In genomic region chr3:102063273-102064120, GRCm38 (mm10) we compare ENCODE assay signal across 12 mouse cellular contexts. TPM values are rescaled to one million over a fixed set of nuclear protein-coding genes. Genes with fewer than 3 reads are reported as not detected.
DNase-seq lines count a peak whose midpoint lies in the region; ATAC-seq and TF ChIP-seq lines count a peak whose summit lies in the region.
"Had no signal": no experiment of that assay in that cellular context is flagged by ENCODE, and none has a peak within 500 bp of the region (broad histone marks: within the 10 kb centered on the region; RNA-seq: fewer than 3 reads in every experiment).

No protein-coding gene starts in this region.

- no peaks in the 10 kb centered on the region for H3K36me3 ChIP-seq in hindbrain, embryonic 10.5 days
- no peaks in the 10 kb centered on the region for H3K36me3 ChIP-seq in hindbrain, postnatal 0 days (ENCODE audit: insufficient read depth, low read length)
- no peaks in the 10 kb centered on the region for H3K36me3 ChIP-seq in neural tube, embryonic 12.5 days
- H3K36me3 ChIP-seq in intestine, postnatal 0 days (ENCODE audit: control insufficient read depth, insufficient read depth) = no peaks in the 10 kb centered on the region
- H3K36me3 ChIP-seq in forebrain, embryonic 15.5 days = no peaks in the 10 kb centered on the region

- H3K9me3 ChIP-seq in hindbrain, embryonic 10.5 days = no peaks in the 10 kb centered on the region
- no peaks in the 10 kb centered on the region for H3K9me3 ChIP-seq in hindbrain, postnatal 0 days (ENCODE audit: low read length)
- no peaks in the 10 kb centered on the region for H3K9me3 ChIP-seq in neural tube, embryonic 12.5 days
- H3K9me3 ChIP-seq in intestine, postnatal 0 days (ENCODE audit: control insufficient read depth) = no peaks in the 10 kb centered on the region
- H3K9me3 ChIP-seq in forebrain, embryonic 15.5 days = no peaks in the 10 kb centered on the region

- peak overlapping the region; percentile 78 for H3K27ac ChIP-seq in hindbrain, embryonic 10.5 days
- H3K27ac ChIP-seq in hindbrain, postnatal 0 days = no peak overlapping the region
- 0 out of 2 replicates have a peak overlapping the region, but pooled peaks have one; percentile 8 for H3K27ac ChIP-seq in neural tube, embryonic 12.5 days
- H3K27ac ChIP-seq in intestine, postnatal 0 days (ENCODE audit: low read depth, low read length) = peak overlapping the region; percentile 37; the same call in 1 of the 2 replicates
- no peak overlapping the region for H3K27ac ChIP-seq in forebrain, embryonic 15.5 days (replicated peaks)
- H3K27ac ChIP-seq: gastrocnemius, adult 2 months had no signal

- no peak overlapping the region for H3K4me3 ChIP-seq in hindbrain, embryonic 10.5 days
- H3K4me3 ChIP-seq in hindbrain, postnatal 0 days (ENCODE audit: low read length) = no peak overlapping the region
- no peak overlapping the region for H3K4me3 ChIP-seq in neural tube, embryonic 12.5 days
- no peak overlapping the region for H3K4me3 ChIP-seq in intestine, postnatal 0 days (ENCODE audit: low read depth, low read length)
- H3K4me3 ChIP-seq in forebrain, embryonic 15.5 days = no peak overlapping the region
- H3K4me3 ChIP-seq: gastrocnemius, adult 2 months had no signal

- H3K4me1 ChIP-seq in hindbrain, embryonic 10.5 days (replicated peaks) = peaks cover 18% of the 10 kb centered on the region
- H3K4me1 ChIP-seq in hindbrain, postnatal 0 days (ENCODE audit: insufficient read depth, low read length) = no peaks in the 10 kb centered on the region
- H3K4me1 ChIP-seq in neural tube, embryonic 12.5 days = peaks cover 5% of the 10 kb centered on the region; the same call in 1 of the 2 replicates
- H3K4me1 ChIP-seq in intestine, postnatal 0 days (replicated peaks; ENCODE audit: control insufficient read depth, insufficient read depth, low read length) = no peaks in the 10 kb centered on the region
- 0 out of 2 replicates have a peak, but pooled peaks cover 4% of the 10 kb centered on the region for H3K4me1 ChIP-seq in forebrain, embryonic 15.5 days

- H3K4me2 ChIP-seq in hindbrain, postnatal 0 days (ENCODE audit: low read depth, low read length) = no peak overlapping the region
- no peak overlapping the region for H3K4me2 ChIP-seq in neural tube, embryonic 12.5 days (replicated peaks)
- H3K4me2 ChIP-seq in intestine, postnatal 0 days (replicated peaks; ENCODE audit: low read depth) = no peak overlapping the region
- no peak overlapping the region for H3K4me2 ChIP-seq in forebrain, embryonic 15.5 days (replicated peaks)

- no peaks in the 10 kb centered on the region for H3K27me3 ChIP-seq in hindbrain, embryonic 10.5 days (ENCODE audit: insufficient read depth, poor library complexity, severe bottlenecking)
- H3K27me3 ChIP-seq in hindbrain, postnatal 0 days (ENCODE audit: insufficient read depth, low read length) = no peaks in the 10 kb centered on the region
- no peaks in the 10 kb centered on the region for H3K27me3 ChIP-seq in neural tube, embryonic 12.5 days (replicated peaks)
- H3K27me3 ChIP-seq in intestine, postnatal 0 days (replicated peaks; ENCODE audit: control insufficient read depth, insufficient read depth, low read length) = no peaks in the 10 kb centered on the region
- no peaks in the 10 kb centered on the region for H3K27me3 ChIP-seq in forebrain, embryonic 15.5 days

- no peak overlapping the region for H3K9ac ChIP-seq in hindbrain, postnatal 0 days (replicated peaks; ENCODE audit: low read length)
- no peak overlapping the region for H3K9ac ChIP-seq in neural tube, embryonic 12.5 days
- H3K9ac ChIP-seq in intestine, postnatal 0 days (ENCODE audit: low read depth, low read length) = no peak overlapping the region
- no peak overlapping the region for H3K9ac ChIP-seq in forebrain, embryonic 15.5 days (replicated peaks)

- no peak for ATAC-seq in hindbrain, postnatal 0 days
- no peak for ATAC-seq in neural tube, embryonic 12.5 days (ENCODE audit: low FRiP score, low read depth)
- peak; percentile 88 for ATAC-seq in intestine, postnatal 0 days
- no peak for ATAC-seq in forebrain, embryonic 15.5 days (replicated peaks)

- no peak for DNase-seq in hindbrain, embryonic 10.5 days (ENCODE audit: low spot score)
- no peak for DNase-seq in hindbrain, postnatal 0 days (ENCODE audit: low spot score)
- DNase-seq in neural tube, embryonic 10.5 days (ENCODE audit: extremely low spot score, low spot score) = no peak
- peak; percentile 63 for DNase-seq in yolk sac, embryonic 10.5 days (ENCODE audit: low spot score)
- no peak for DNase-seq in spleen, postnatal 14 days (ENCODE audit: low spot score in 2 of 2)
- DNase-seq: adrenal gland, postnatal 36 days; cerebellum, adult 11 months; gastrocnemius, adult 2 months had no signal

- WGBS in hindbrain, embryonic 10.5 days = 67% methylated on average over 10 of the region's 10 CpGs
- 77% methylated on average over 10 of the region's 10 CpGs for WGBS in hindbrain, postnatal 0 days
- WGBS in neural tube, embryonic 12.5 days = 76% methylated on average over 10 of the region's 10 CpGs
- 36% methylated on average over 10 of the region's 10 CpGs for WGBS in intestine, postnatal 0 days
- 78% methylated on average over 10 of the region's 10 CpGs for WGBS in forebrain, embryonic 15.5 days

- TF ChIP-seq CTCF in hindbrain, postnatal 0 days (IDR thresholded peaks at IDR 0.05; ENCODE audit: low read depth) = no peak
- TF ChIP-seq CTCF in intestine, postnatal 0 days (IDR thresholded peaks at IDR 0.05; ENCODE audit: low read depth) = no peak

RNA-seq across cellular contexts. Expression of gene Casq2, which starts 22.7 kb away (rescaled TPM):
- 0.08 and 0.25 TPM in 2 replicates for polyA plus RNA-seq in hindbrain, embryonic 10.5 days (2016; fragmentation: Nextera tagmentation; extraction: Ambion mirVana)
- total RNA-seq in hindbrain, postnatal 0 days (2014; rRNA removed) = 1.4 and 2.0 TPM in 2 replicates
- 0.56 and 0.92 TPM in 2 replicates for polyA plus RNA-seq in hindbrain, postnatal 0 days (2015; fragmentation: Nextera tagmentation; extraction: Ambion mirVana)
- polyA plus RNA-seq in neural tube, embryonic 12.5 days (2016; fragmentation: Nextera tagmentation; extraction: Ambion mirVana) = 4.3 and 5.8 TPM in 2 replicates
- 5.7 and 5.9 TPM in 2 replicates for polyA plus RNA-seq in intestine, postnatal 0 days (2015; fragmentation: Nextera tagmentation; extraction: Ambion mirVana)
- polyA plus RNA-seq in forebrain, embryonic 15.5 days (2015; fragmentation: Nextera tagmentation; extraction: Ambion mirVana) = 0.13 and 0.19 TPM in 2 replicates
- polyA plus RNA-seq: liver, adult 2 months had no signal

RNA-seq across cellular contexts. Expression of gene Nhlh2, which starts 53.6 kb away (rescaled TPM):
- polyA plus RNA-seq in hindbrain, embryonic 10.5 days (2016; fragmentation: Nextera tagmentation; extraction: Ambion mirVana) = 64.1 and 152 TPM in 2 replicates
- total RNA-seq in hindbrain, postnatal 0 days (2014; rRNA removed) = 30.3 and 31.9 TPM in 2 replicates
- 25.1 and 28.2 TPM in 2 replicates for polyA plus RNA-seq in hindbrain, postnatal 0 days (2015; fragmentation: Nextera tagmentation; extraction: Ambion mirVana)
- polyA plus RNA-seq in neural tube, embryonic 12.5 days (2016; fragmentation: Nextera tagmentation; extraction: Ambion mirVana) = 119 and 140 TPM in 2 replicates
- not detected in 2 replicates for polyA plus RNA-seq in intestine, postnatal 0 days (2015; fragmentation: Nextera tagmentation; extraction: Ambion mirVana)
- polyA plus RNA-seq in forebrain, embryonic 15.5 days (2015; fragmentation: Nextera tagmentation; extraction: Ambion mirVana) = 24.3 and 25.4 TPM in 2 replicates
- total RNA-seq: adrenal gland, postnatal 36 days; gastrocnemius, adult 2 months; liver, adult 2 months had no signal
- polyA plus RNA-seq: liver, adult 2 months had no signal

Comparison
In these comparisons a context has a peak if more than half of its experiments do, and no peak if none do; other contexts are left out.
1. H3K27ac ChIP-seq: peak in hindbrain, embryonic 10.5 days (single experiment), neural tube, embryonic 12.5 days (single experiment) and intestine, postnatal 0 days (single experiment); none in hindbrain, postnatal 0 days (single experiment) and forebrain, embryonic 15.5 days (single experiment).
2. RNA of gene Nhlh2, which starts 53.6 kb away (polyA plus RNA-seq): 64.1 to 152 TPM in hindbrain, embryonic 10.5 days, 119 to 140 TPM in neural tube, embryonic 12.5 days, 25.1 to 28.2 TPM in hindbrain, postnatal 0 days and 24.3 to 25.4 TPM in forebrain, embryonic 15.5 days; not detected in intestine, postnatal 0 days; every median in the first group is over 10 times any median in the second.